Mouse (Mus musculus): ENCODE data around the gene Ak5. TPM values are rescaled to one million over a fixed set of nuclear protein-coding genes. Genes with fewer than 3 reads are reported as not detected.
A peak's percentile ranks its signal among the peaks of the same experiment; 100 is the strongest.

The Ak5 gene
- total and polyA plus RNA-seq, 3 experiments: 0.13 to 0.79 (median 0.23) TPM

- H3K9ac ChIP-seq (ENCODE audit: insufficient read depth, low read depth): no peak overlapping the region
- H3K9me3 ChIP-seq (replicated peaks; ENCODE audit: low read length): no peaks in the 10 kb centered on the region
- no peak for TF ChIP-seq MYC (IDR thresholded peaks at IDR 0.05; ENCODE audit: low read depth, low read length)
- TF ChIP-seq EP300 (IDR thresholded peaks at IDR 0.05; ENCODE audit: low read length): no peak
- no peak for TF ChIP-seq IRF4 (IDR thresholded peaks at IDR 0.05; ENCODE audit: low read depth, low read length)
- TF ChIP-seq ETS1 (conservative IDR thresholded peaks at IDR 0.05; ENCODE audit: low read depth, low read length): no peak
- TF ChIP-seq RCOR1 (conservative IDR thresholded peaks at IDR 0.05; ENCODE audit: low read depth, low read length): no peak
- TF ChIP-seq SMC3 (IDR thresholded peaks at IDR 0.05; ENCODE audit: low read depth, low read length): no peak
- TF ChIP-seq USF2 (conservative IDR thresholded peaks at IDR 0.05; ENCODE audit: low read depth, low read length): no peak
- TF ChIP-seq ZNF384 (IDR thresholded peaks at IDR 0.05; ENCODE audit: low read depth, low read length): no peak
- TF ChIP-seq CHD1 (IDR thresholded peaks at IDR 0.05; ENCODE audit: low read depth, low read length): no peak
- no peak for TF ChIP-seq E2F4 (IDR thresholded peaks at IDR 0.05; ENCODE audit: insufficient replicate concordance, low read depth, low read length)
- no peak for TF ChIP-seq JUND (conservative IDR thresholded peaks at IDR 0.05; ENCODE audit: low read depth, low read length)
- H3K27me3 ChIP-seq (replicated peaks): no peaks in the 10 kb centered on the region
- in situ Hi-C loops (cut with MboI; ENCODE audit: low pct_ligation_motif_present, low pct_unique_long_range_greater_than_20kb, low sequenced_read_pairs): no loop called here
- no peak overlapping the region for H3K27ac ChIP-seq (ENCODE audit: insufficient read depth, low read depth)
- H3K4me2 ChIP-seq (ENCODE audit: insufficient read depth, low read depth, poor library complexity, severe bottlenecking): no peak overlapping the region; the same call in 1 of the 2 replicates
- H3K36me3 ChIP-seq (replicated peaks in 1 of 2; ENCODE audit: control insufficient read depth in 1 of 2, insufficient read depth in 1 of 2, low read length in 1 of 2): no peaks in the 10 kb centered on the region
- dilution Hi-C loops (cut with MboI; ENCODE audit: extremely low pct_ligation_motif_present, extremely low pct_unique_long_range_greater_than_20kb, low sequenced_read_pairs): no loop called here
- H3K79me2 ChIP-seq (replicated peaks; ENCODE audit: control insufficient read depth, extremely low read depth, insufficient read depth, poor library complexity, severe bottlenecking): no peaks in the 10 kb centered on the region
- DNase-seq (ENCODE audit: extremely low read depth): peak; percentile 49
- H3K4me3 ChIP-seq (replicated peaks in 1 of 3; ENCODE audit: low read depth in 2 of 3, low read length in 2 of 3, poor library complexity in 1 of 3): no peak overlapping the region
- peaks cover 2 to 6% of the 10 kb centered on the region in 2 experiments; a peak in 2 of 4 replicates for H3K4me1 ChIP-seq (ENCODE audit: control insufficient read depth in 1 of 2, insufficient read depth in 2 of 2)
Measured at GRCm38 (mm10) chr3:152557659-152558058, 110.5 kb downstream of the Ak5 start.

GRCm38 (mm10) chr3:152556919-152557318 lies 111.2 kb downstream of the Ak5 start:
- no peak overlapping the region for H3K4me3 ChIP-seq (replicated peaks in 1 of 3; ENCODE audit: low read depth in 2 of 3, low read length in 2 of 3, poor library complexity in 1 of 3)
- no peak overlapping the region for H3K4me2 ChIP-seq (ENCODE audit: insufficient read depth, low read depth, poor library complexity, severe bottlenecking)
- H3K27ac ChIP-seq (ENCODE audit: insufficient read depth, low read depth): no peak overlapping the region
- no peak overlapping the region for H3K9ac ChIP-seq (ENCODE audit: insufficient read depth, low read depth)
- H3K9me3 ChIP-seq (replicated peaks; ENCODE audit: low read length): no peaks in the 10 kb centered on the region
- in situ Hi-C loops (cut with MboI; ENCODE audit: low pct_ligation_motif_present, low pct_unique_long_range_greater_than_20kb, low sequenced_read_pairs) (no loop called here), dilution Hi-C loops (cut with MboI; ENCODE audit: extremely low pct_ligation_motif_present, extremely low pct_unique_long_range_greater_than_20kb, low sequenced_read_pairs) (no loop called here)
- TF ChIP-seq CTCF (conservative IDR thresholded peaks at IDR 0.05 in 1 of 2, IDR thresholded peaks at IDR 0.05 in 1 of 2; ENCODE audit: low read depth in 2 of 2, low read length in 2 of 2) (peak; percentile 42 to 49), BHLHE40 (IDR thresholded peaks at IDR 0.05; ENCODE audit: low read depth, low read length) (no peak), USF2 (conservative IDR thresholded peaks at IDR 0.05; ENCODE audit: low read depth, low read length) (no peak), JUND (conservative IDR thresholded peaks at IDR 0.05; ENCODE audit: low read depth, low read length) (no peak), E2F4 (IDR thresholded peaks at IDR 0.05; ENCODE audit: insufficient replicate concordance, low read depth, low read length) (no peak), POLR2A (IDR thresholded peaks at IDR 0.05; ENCODE audit: low read depth, low read length) (no peak), RAD21 (IDR thresholded peaks at IDR 0.05; ENCODE audit: low read depth, low read length) (peak; percentile 21)
- H3K36me3 ChIP-seq (replicated peaks in 1 of 2; ENCODE audit: control insufficient read depth in 1 of 2, insufficient read depth in 1 of 2, low read length in 1 of 2): no peaks in the 10 kb centered on the region
- H3K4me1 ChIP-seq (ENCODE audit: control insufficient read depth in 1 of 2, insufficient read depth in 2 of 2): peaks cover 2 to 8% of the 10 kb centered on the region in 2 experiments; a peak in 2 of 4 replicates
- no peaks in the 10 kb centered on the region for H3K79me2 ChIP-seq (replicated peaks; ENCODE audit: control insufficient read depth, extremely low read depth, insufficient read depth, poor library complexity, severe bottlenecking)
- H3K27me3 ChIP-seq (replicated peaks): no peaks in the 10 kb centered on the region
- peak; percentile 12 for DNase-seq (ENCODE audit: extremely low read depth)

Data from CH12.LX (cell line).